Comparison of ENCODE assay signal across 24 mouse cellular contexts in genomic region chr1:135755913-135756312, GRCm38 (mm10). TPM values are rescaled to one million over a fixed set of nuclear protein-coding genes. Genes with fewer than 3 reads are reported as not detected.
DNase-seq lines count a peak whose midpoint lies in the region; ATAC-seq and TF ChIP-seq lines count a peak whose summit lies in the region.
"Had no signal": no experiment of that assay in that cellular context is flagged by ENCODE, and none has a peak within 500 bp of the region (broad histone marks: within the 10 kb centered on the region; RNA-seq: fewer than 3 reads in every experiment).

No protein-coding gene starts in this region.

- no peak overlapping the region for H3K4me2 ChIP-seq in lung, embryonic 14.5 days
- no peak overlapping the region for H3K4me2 ChIP-seq in stomach, embryonic 15.5 days
- no peak overlapping the region for H3K4me2 ChIP-seq in liver, postnatal 0 days (ENCODE audit: low read depth, low read length)
- H3K4me2 ChIP-seq: forebrain, embryonic 15.5 days; hindbrain, embryonic 13.5 days; midbrain, embryonic 15.5 days had no signal

- TF ChIP-seq CTCF in lung, embryonic 14.5 days (IDR thresholded peaks at IDR 0.05; ENCODE audit: low read depth): no peak
- no peak for TF ChIP-seq CTCF in liver, postnatal 0 days (IDR thresholded peaks at IDR 0.05; ENCODE audit: low read depth)

- 81% methylated on average over 3 of the region's 3 CpGs for WGBS in lung, embryonic 14.5 days
- 70% methylated on average over 3 of the region's 3 CpGs for WGBS in stomach, embryonic 15.5 days
- 54% methylated on average over 3 of the region's 3 CpGs for WGBS in liver, postnatal 0 days (ENCODE audit: insufficient replicate concordance)
- WGBS in hindbrain, embryonic 10.5 days: 88% methylated on average over 3 of the region's 3 CpGs

- H3K4me3 ChIP-seq in lung, embryonic 14.5 days (ENCODE audit: low read depth, low read length): no peak overlapping the region
- no peak overlapping the region for H3K4me3 ChIP-seq in stomach, embryonic 15.5 days (replicated peaks)
- no peak overlapping the region for H3K4me3 ChIP-seq in liver, postnatal 0 days (ENCODE audit: low read depth, low read length)
- no peak overlapping the region for H3K4me3 ChIP-seq in hindbrain, embryonic 10.5 days
- H3K4me3 ChIP-seq: forebrain, embryonic 10.5 days; forebrain, embryonic 15.5 days; hindbrain, embryonic 13.5 days; midbrain, embryonic 10.5 days; midbrain, embryonic 15.5 days had no signal

- H3K4me1 ChIP-seq in lung, embryonic 14.5 days (ENCODE audit: insufficient read depth): no peaks in the 10 kb centered on the region
- peaks cover 6% of the 10 kb centered on the region; the same call in 1 of the 2 replicates for H3K4me1 ChIP-seq in stomach, embryonic 15.5 days
- H3K4me1 ChIP-seq in liver, postnatal 0 days (ENCODE audit: insufficient read depth): no peaks in the 10 kb centered on the region
- H3K4me1 ChIP-seq in hindbrain, embryonic 10.5 days (replicated peaks): peaks cover 5% of the 10 kb centered on the region; the same call in 1 of the 2 replicates
- H3K4me1 ChIP-seq: forebrain, embryonic 15.5 days; hindbrain, embryonic 13.5 days; midbrain, embryonic 15.5 days had no signal

- H3K36me3 ChIP-seq in lung, embryonic 14.5 days (ENCODE audit: insufficient read depth): peaks cover 17% of the 10 kb centered on the region
- peaks cover 11% of the 10 kb centered on the region; the same call in 1 of the 2 replicates for H3K36me3 ChIP-seq in stomach, embryonic 15.5 days
- 0 out of 2 replicates have a peak, but pooled peaks cover 10% of the 10 kb centered on the region for H3K36me3 ChIP-seq in liver, postnatal 0 days (replicated peaks; ENCODE audit: insufficient read depth, low read length)
- peaks cover 10% of the 10 kb centered on the region for H3K36me3 ChIP-seq in hindbrain, embryonic 10.5 days
- H3K36me3 ChIP-seq: forebrain, embryonic 15.5 days; midbrain, embryonic 15.5 days had no signal

- no peaks in the 10 kb centered on the region for H3K27me3 ChIP-seq in lung, embryonic 14.5 days (ENCODE audit: insufficient read depth, low read length)
- H3K27me3 ChIP-seq in stomach, embryonic 15.5 days (replicated peaks): no peaks in the 10 kb centered on the region
- no peaks in the 10 kb centered on the region for H3K27me3 ChIP-seq in liver, postnatal 0 days (ENCODE audit: insufficient read depth, low read length)
- H3K27me3 ChIP-seq in hindbrain, embryonic 10.5 days (ENCODE audit: insufficient read depth, poor library complexity, severe bottlenecking): peaks cover 21% of the 10 kb centered on the region
- H3K27me3 ChIP-seq: forebrain, embryonic 15.5 days; hindbrain, embryonic 13.5 days; midbrain, embryonic 15.5 days had no signal

- H3K9ac ChIP-seq in lung, embryonic 14.5 days: no peak overlapping the region
- H3K9ac ChIP-seq in stomach, embryonic 15.5 days: no peak overlapping the region
- H3K9ac ChIP-seq in liver, postnatal 0 days (replicated peaks): no peak overlapping the region
- H3K9ac ChIP-seq: forebrain, embryonic 15.5 days; hindbrain, embryonic 13.5 days; liver, embryonic 14.5 days; midbrain, embryonic 15.5 days had no signal

- peak overlapping the region; percentile 50; the same call in 1 of the 2 replicates for H3K27ac ChIP-seq in lung, embryonic 14.5 days (ENCODE audit: low read depth)
- H3K27ac ChIP-seq in stomach, embryonic 15.5 days: peak overlapping the region; percentile 63; the same call in 1 of the 2 replicates
- H3K27ac ChIP-seq in liver, postnatal 0 days (ENCODE audit: low read depth): no peak overlapping the region
- no peak overlapping the region for H3K27ac ChIP-seq in hindbrain, embryonic 10.5 days
- H3K27ac ChIP-seq: forebrain, embryonic 10.5 days; forebrain, embryonic 15.5 days; hindbrain, embryonic 13.5 days; liver, embryonic 14.5 days; midbrain, embryonic 10.5 days; midbrain, embryonic 15.5 days had no signal

- no peak for TF ChIP-seq EP300 in liver, postnatal 0 days (IDR thresholded peaks at IDR 0.05; ENCODE audit: low read depth)

- DNase-seq in lung, embryonic 14.5 days: no peak
- DNase-seq in lung, postnatal 10 days: no peak
- DNase-seq in 416B (ENCODE audit: low read depth) (peak; percentile 60), NIH3T3 (ENCODE audit: low read depth) (peak; percentile 73)
- DNase-seq in liver, postnatal 0 days: no peak
- DNase-seq in hindbrain, embryonic 10.5 days (ENCODE audit: low spot score): no peak
- DNase-seq: cerebellum, adult 9-10 months; cerebellum, postnatal 36 days; embryo, embryonic 11 days; kidney, adult 9 months; layer of hippocampus, adult 9-11 months; liver; right cerebral cortex, postnatal 25 days; thymus, postnatal 4 days had no signal

- no peaks in the 10 kb centered on the region for H3K9me3 ChIP-seq in lung, embryonic 14.5 days (ENCODE audit: low read depth, low read length)
- no peaks in the 10 kb centered on the region for H3K9me3 ChIP-seq in stomach, embryonic 15.5 days
- H3K9me3 ChIP-seq in liver, postnatal 0 days (ENCODE audit: low read length): no peaks in the 10 kb centered on the region
- H3K9me3 ChIP-seq in hindbrain, embryonic 10.5 days: no peaks in the 10 kb centered on the region
- H3K9me3 ChIP-seq: forebrain, embryonic 10.5 days; forebrain, embryonic 15.5 days; hindbrain, embryonic 13.5 days; midbrain, embryonic 10.5 days; midbrain, embryonic 15.5 days had no signal

- ATAC-seq in lung, embryonic 14.5 days (ENCODE audit: insufficient read depth): no peak
- no peak for ATAC-seq in stomach, embryonic 15.5 days (ENCODE audit: insufficient read depth, low FRiP score, low read depth)
- no peak for ATAC-seq in activated CD4-positive, CD25-positive, alpha-beta regulatory T cell, adult 4 months
- ATAC-seq in liver, postnatal 0 days: no peak
- ATAC-seq: CD4-positive, CD25-positive, alpha-beta regulatory T cell, adult 4 months; forebrain, embryonic 15.5 days; intestine, embryonic 16.5 days; midbrain, embryonic 15.5 days had no signal

RNA-seq across cellular contexts. Expression of gene Phlda3, which starts 10.0 kb away (rescaled TPM):
- 75.4 and 79.5 TPM in 2 replicates for polyA plus RNA-seq in lung, embryonic 14.5 days (2014; fragmentation: Nextera tagmentation; extraction: Ambion mirVana)
- 79.8 and 95.3 TPM in 2 replicates for polyA plus RNA-seq in stomach, embryonic 15.5 days (2015; fragmentation: Nextera tagmentation; extraction: Ambion mirVana)
- 1 to 10 TPM; 1.9 to 3.8 TPM for polyA plus RNA-seq in activated CD4-positive, CD25-positive, alpha-beta regulatory T cell, adult 4 months (2017; shearing (Covaris generic))
- 4.0 and 4.9 TPM in 2 replicates for polyA plus RNA-seq in liver, postnatal 0 days (2015; fragmentation: Nextera tagmentation; extraction: Ambion mirVana)
- polyA plus RNA-seq in hindbrain, embryonic 10.5 days (2016; fragmentation: Nextera tagmentation; extraction: Ambion mirVana): 19.3 and 21.7 TPM in 2 replicates

RNA-seq across cellular contexts. Expression of gene Tnni1, which starts 23.3 kb away (rescaled TPM):
- polyA plus RNA-seq in lung, embryonic 14.5 days (2014; fragmentation: Nextera tagmentation; extraction: Ambion mirVana): 11.4 and 63.9 TPM in 2 replicates
- polyA plus RNA-seq in stomach, embryonic 15.5 days (2015; fragmentation: Nextera tagmentation; extraction: Ambion mirVana): 8.8 and 15.3 TPM in 2 replicates
- polyA plus RNA-seq in activated CD4-positive, CD25-positive, alpha-beta regulatory T cell, adult 4 months (2017; shearing (Covaris generic)): not detected
- 1.2 and 4.7 TPM in 2 replicates for polyA plus RNA-seq in liver, postnatal 0 days (2015; fragmentation: Nextera tagmentation; extraction: Ambion mirVana)
- 0.85 and 3.2 TPM in 2 replicates for polyA plus RNA-seq in hindbrain, embryonic 10.5 days (2016; fragmentation: Nextera tagmentation; extraction: Ambion mirVana)
- polyA plus RNA-seq: CD4-positive, CD25-positive, alpha-beta regulatory T cell, adult 4 months had no signal

RNA-seq across cellular contexts. Expression of gene Csrp1, which starts 36.1 kb away (rescaled TPM):
- polyA plus RNA-seq in lung, embryonic 14.5 days (2014; fragmentation: Nextera tagmentation; extraction: Ambion mirVana): 271 and 297 TPM in 2 replicates
- polyA plus RNA-seq in stomach, embryonic 15.5 days (2015; fragmentation: Nextera tagmentation; extraction: Ambion mirVana): 225 and 236 TPM in 2 replicates
- 10 to 100 TPM; 14.5 to 35.2 TPM for polyA plus RNA-seq in activated CD4-positive, CD25-positive, alpha-beta regulatory T cell, adult 4 months (2017; shearing (Covaris generic))
- 23.5 and 25.9 TPM in 2 replicates for polyA plus RNA-seq in liver, postnatal 0 days (2015; fragmentation: Nextera tagmentation; extraction: Ambion mirVana)
- polyA plus RNA-seq in hindbrain, embryonic 10.5 days (2016; fragmentation: Nextera tagmentation; extraction: Ambion mirVana): 51.0 and 56.2 TPM in 2 replicates

Comparison
In these comparisons a context has a peak if more than half of its experiments do, and no peak if none do; other contexts are left out.
1. DNase-seq: peak in 416B (single experiment) and NIH3T3 (single experiment); none in lung, embryonic 14.5 days (single experiment), lung, postnatal 10 days (single experiment), liver, postnatal 0 days (single experiment) and hindbrain, embryonic 10.5 days (single experiment).
2. H3K27ac ChIP-seq: peak in lung, embryonic 14.5 days (single experiment) and stomach, embryonic 15.5 days (single experiment); none in liver, postnatal 0 days (single experiment) and hindbrain, embryonic 10.5 days (single experiment).